In genomic region chr17:31597957-31598356, GRCm38 (mm10) we compare ENCODE assay signal across 23 mouse cellular contexts. TPM values are rescaled to one million over a fixed set of nuclear protein-coding genes. Genes with fewer than 3 reads are reported as not detected.
A peak's percentile ranks its signal among the peaks of the same experiment; 100 is the strongest.
DNase-seq lines count a peak whose midpoint lies in the region; ATAC-seq lines count a peak whose summit lies in the region.
"Had no signal": no experiment of that assay in that cellular context is flagged by ENCODE, and none has a peak within 500 bp of the region (broad histone marks: within the 10 kb centered on the region; RNA-seq: fewer than 3 reads in every experiment).

No protein-coding gene starts in this region.

- no peaks in the 10 kb centered on the region for H3K4me1 ChIP-seq in kidney, embryonic 16.5 days (ENCODE audit: insufficient read depth, low read length)
- 0 out of 2 replicates have a peak, but pooled peaks cover 6% of the 10 kb centered on the region for H3K4me1 ChIP-seq in neural tube, embryonic 15.5 days
- H3K4me1 ChIP-seq: forebrain, embryonic 10.5 days; forebrain, embryonic 13.5 days had no signal

- no peak overlapping the region for H3K4me2 ChIP-seq in kidney, embryonic 16.5 days (replicated peaks; ENCODE audit: low read depth, low read length)
- no peak overlapping the region for H3K4me2 ChIP-seq in neural tube, embryonic 15.5 days
- H3K4me2 ChIP-seq: forebrain, embryonic 13.5 days; heart, embryonic 13.5 days; hindbrain, embryonic 14.5 days had no signal

- H3K36me3 ChIP-seq in kidney, embryonic 16.5 days (ENCODE audit: insufficient read depth, low read length) = peaks cover 24% of the 10 kb centered on the region
- H3K36me3 ChIP-seq in neural tube, embryonic 15.5 days = peaks cover 85% of the 10 kb centered on the region

- H3K27ac ChIP-seq in kidney, embryonic 16.5 days (ENCODE audit: low read length) = no peak overlapping the region
- no peak overlapping the region for H3K27ac ChIP-seq in neural tube, embryonic 15.5 days (replicated peaks)
- H3K27ac ChIP-seq: forebrain, embryonic 10.5 days; forebrain, embryonic 13.5 days; heart, adult 2 months; heart, embryonic 10.5 days; heart, embryonic 13.5 days; hindbrain, embryonic 14.5 days had no signal

- no peaks in the 10 kb centered on the region for H3K27me3 ChIP-seq in kidney, embryonic 16.5 days (ENCODE audit: insufficient read depth, low read length)
- no peaks in the 10 kb centered on the region for H3K27me3 ChIP-seq in neural tube, embryonic 15.5 days (replicated peaks)
- H3K27me3 ChIP-seq: forebrain, embryonic 13.5 days; heart, embryonic 13.5 days had no signal

- H3K9me3 ChIP-seq in kidney, embryonic 16.5 days (ENCODE audit: low read length) = no peaks in the 10 kb centered on the region
- no peaks in the 10 kb centered on the region for H3K9me3 ChIP-seq in neural tube, embryonic 15.5 days (replicated peaks)
- H3K9me3 ChIP-seq: forebrain, embryonic 10.5 days; forebrain, embryonic 13.5 days; heart, embryonic 10.5 days; heart, embryonic 13.5 days had no signal

- H3K9ac ChIP-seq in kidney, embryonic 16.5 days (replicated peaks; ENCODE audit: low read length) = no peak overlapping the region
- H3K9ac ChIP-seq in neural tube, embryonic 15.5 days (replicated peaks) = no peak overlapping the region
- H3K9ac ChIP-seq: forebrain, embryonic 13.5 days; heart, embryonic 13.5 days; hindbrain, embryonic 14.5 days had no signal

- peak; percentile 55 for DNase-seq in kidney, adult 11 months
- DNase-seq in kidney, adult 8-10 months = peak; percentile 44 to 50
- peak; percentile 26 for DNase-seq in kidney, postnatal 14 days
- no peak for DNase-seq in left cerebral cortex, postnatal 14 days (ENCODE audit: low spot score in 2 of 2)
- DNase-seq: adrenal gland, adult 8-10 months; adrenal gland, postnatal 25 days; cerebellum, adult 11-12 months; cerebellum, adult 9-10 months; cerebellum, postnatal 14 days; gastrocnemius, postnatal 10 days; gastrocnemius, postnatal 36 days; heart, adult 2 months; heart, postnatal 14 days; heart, postnatal 4 days had no signal

- no peak overlapping the region for H3K4me3 ChIP-seq in kidney, embryonic 16.5 days (ENCODE audit: low read length)
- H3K4me3 ChIP-seq in neural tube, embryonic 15.5 days (replicated peaks) = no peak overlapping the region
- H3K4me3 ChIP-seq: forebrain, embryonic 10.5 days; forebrain, embryonic 13.5 days; heart, adult 2 months; heart, embryonic 10.5 days; heart, embryonic 13.5 days had no signal

- no peak for ATAC-seq in kidney, embryonic 16.5 days (ENCODE audit: low FRiP score, low TSS enrichment)
- ATAC-seq in neural tube, embryonic 15.5 days (ENCODE audit: low FRiP score) = no peak
- ATAC-seq: activated CD4-positive, CD25-positive, alpha-beta regulatory T cell, adult 4 months; forebrain, embryonic 13.5 days; forebrain, embryonic 16.5 days had no signal

- 77% methylated on average over 9 of the region's 9 CpGs for WGBS in kidney, embryonic 16.5 days
- 90% methylated on average over 9 of the region's 9 CpGs for WGBS in neural tube, embryonic 15.5 days

- intact Hi-C loops in left cerebral cortex, postnatal 14 days (cut with DNase I) = no loop called here

RNA-seq across cellular contexts. Expression of gene Pknox1, which starts 33.4 kb away (rescaled TPM):
- polyA plus RNA-seq in kidney, embryonic 16.5 days (2015; fragmentation: Nextera tagmentation; extraction: Ambion mirVana) = 38.2 and 44.5 TPM in 2 replicates
- 42.7 and 43.4 TPM in 2 replicates for polyA plus RNA-seq in neural tube, embryonic 15.5 days (2015; fragmentation: Nextera tagmentation; extraction: Ambion mirVana)
- total RNA-seq in left cerebral cortex, postnatal 14 days (2021) = 10 to 100 TPM; 12.4 to 14.4 TPM

RNA-seq across cellular contexts. Expression of gene Cbs, which starts 39.1 kb away (rescaled TPM):
- polyA plus RNA-seq in kidney, embryonic 16.5 days (2015; fragmentation: Nextera tagmentation; extraction: Ambion mirVana) = 3.8 and 5.0 TPM in 2 replicates
- polyA plus RNA-seq in neural tube, embryonic 15.5 days (2015; fragmentation: Nextera tagmentation; extraction: Ambion mirVana) = 12.0 and 12.4 TPM in 2 replicates
- 10 to 100 TPM; 45.9 to 48.6 TPM for total RNA-seq in left cerebral cortex, postnatal 14 days (2021)

Comparison
In these comparisons a context has a peak if more than half of its experiments do, and no peak if none do; other contexts are left out.
1. DNase-seq: peak in kidney, adult 11 months (single experiment), kidney, adult 8-10 months (2 of 2) and kidney, postnatal 14 days (single experiment); none in left cerebral cortex, postnatal 14 days (0 of 2).